Mouse (Mus musculus): ENCODE results near the gene Ace3. TPM values are rescaled to one million over a fixed set of nuclear protein-coding genes. Genes with fewer than 3 reads are reported as not detected.
"Not testable (repeated sequence)": the region's sequence is repeated elsewhere in the genome, so short reads cannot be mapped to it uniquely, and the experiment has no call there.

The Ace3 gene
- polyA plus RNA-seq, 1 experiment from 2014 or later: not detected

GRCm38 (mm10) chr11:106025774-106026173 is 31.3 kb downstream of the Ace3 start:
- Histone ChIP-seq H3K4me3 (ENCODE audit: low read depth, low read length) (no peak overlapping the region), H3K4me2 (no peak overlapping the region), H3K9me3 (ENCODE audit: low read depth, low read length) (no peaks in the 10 kb centered on the region), H3K36me3 (ENCODE audit: insufficient read depth) (no peaks in the 10 kb centered on the region), H3K4me1 (ENCODE audit: insufficient read depth) (no peaks in the 10 kb centered on the region), H3K27ac (ENCODE audit: low read depth) (no peak overlapping the region), H3K27me3 (ENCODE audit: insufficient read depth, low read length) (peaks cover 10% of the 10 kb centered on the region; the same call in 1 of the 2 replicates), H3K9ac (no peak overlapping the region)
- 74% methylated on average over 3 of the region's 3 CpGs for WGBS
- TF ChIP-seq CTCF (IDR thresholded peaks at IDR 0.05; ENCODE audit: low read depth): no peak
- ATAC-seq (ENCODE audit: insufficient read depth) (no peak), DNase-seq (no peak)

GRCm38 (mm10) chr11:106026465-106027151 is 32.1 kb downstream of the Ace3 start:
- Histone ChIP-seq H3K4me2 (no peak overlapping the region), H3K27ac (ENCODE audit: low read depth) (no peak overlapping the region), H3K9me3 (ENCODE audit: low read depth, low read length) (no peaks in the 10 kb centered on the region), H3K27me3 (ENCODE audit: insufficient read depth, low read length) (peaks cover 3% of the 10 kb centered on the region; the same call in 1 of the 2 replicates), H3K36me3 (ENCODE audit: insufficient read depth) (no peaks in the 10 kb centered on the region), H3K4me3 (ENCODE audit: low read depth, low read length) (no peak overlapping the region), H3K4me1 (ENCODE audit: insufficient read depth) (no peaks in the 10 kb centered on the region), H3K9ac (no peak overlapping the region)
- peak; percentile 61 for DNase-seq
- peak; percentile 80 for TF ChIP-seq CTCF (IDR thresholded peaks at IDR 0.05; ENCODE audit: low read depth)
- 34% methylated on average over 11 of the region's 11 CpGs for WGBS
- ATAC-seq (ENCODE audit: insufficient read depth): no peak

GRCm38 (mm10) chr11:106027607-106028006 is 33.1 kb downstream of the Ace3 start:
- no peak for DNase-seq
- H3K4me3 ChIP-seq (ENCODE audit: low read depth, low read length): no peak overlapping the region
- TF ChIP-seq CTCF (IDR thresholded peaks at IDR 0.05; ENCODE audit: low read depth): no peak
- WGBS: 86% methylated on average over 5 of the region's 5 CpGs
- no peak overlapping the region for H3K4me2 ChIP-seq
- H3K27ac ChIP-seq (ENCODE audit: low read depth): no peak overlapping the region
- no peaks in the 10 kb centered on the region for H3K36me3 ChIP-seq (ENCODE audit: insufficient read depth)
- peaks cover 1% of the 10 kb centered on the region; the same call in 1 of the 2 replicates for H3K27me3 ChIP-seq (ENCODE audit: insufficient read depth, low read length)
- no peak for ATAC-seq (ENCODE audit: insufficient read depth)
- no peaks in the 10 kb centered on the region for H3K4me1 ChIP-seq (ENCODE audit: insufficient read depth)
- no peaks in the 10 kb centered on the region for H3K9me3 ChIP-seq (ENCODE audit: low read depth, low read length)
- no peak overlapping the region for H3K9ac ChIP-seq

GRCm38 (mm10) chr11:106032074-106032473 is 37.6 kb downstream of the Ace3 start:
- 51% methylated on average over 5 of the region's 25 CpGs for WGBS
- H3K36me3 ChIP-seq (ENCODE audit: insufficient read depth); ATAC-seq (ENCODE audit: insufficient read depth); H3K4me1 ChIP-seq (ENCODE audit: insufficient read depth); DNase-seq; H3K27me3 ChIP-seq (ENCODE audit: insufficient read depth, low read length); H3K9me3 ChIP-seq (ENCODE audit: low read depth, low read length); H3K27ac ChIP-seq (ENCODE audit: low read depth); H3K9ac ChIP-seq: not testable (repeated sequence)
- Histone ChIP-seq H3K4me3 (ENCODE audit: low read depth, low read length) (peak overlapping the region; percentile 28), H3K4me2 (peak overlapping the region; percentile 32; the same call in 1 of the 2 replicates)

GRCm38 (mm10) chr11:106033491-106033919 is 39.0 kb downstream of the Ace3 start:
- 0 out of 2 replicates have a peak, but pooled peaks have one; percentile 12 for TF ChIP-seq CTCF (IDR thresholded peaks at IDR 0.05; ENCODE audit: low read depth)
- Histone ChIP-seq H3K9me3 (ENCODE audit: low read depth, low read length) (no peaks in the 10 kb centered on the region), H3K4me2 (peak overlapping the region; percentile 46; the same call in 1 of the 2 replicates), H3K4me3 (ENCODE audit: low read depth, low read length) (peak overlapping the region; percentile 11; the same call in 1 of the 2 replicates), H3K27me3 (ENCODE audit: insufficient read depth, low read length) (no peaks in the 10 kb centered on the region), H3K36me3 (ENCODE audit: insufficient read depth) (no peaks in the 10 kb centered on the region), H3K27ac (ENCODE audit: low read depth) (peak overlapping the region; percentile 60), H3K9ac (peak overlapping the region; percentile 29; the same call in 1 of the 2 replicates), H3K4me1 (ENCODE audit: insufficient read depth) (peaks cover 7% of the 10 kb centered on the region; the same call in 1 of the 2 replicates)
- DNase-seq (peak; percentile 45), ATAC-seq (ENCODE audit: insufficient read depth) (no peak; the same call in 1 of the 2 replicates)
- 33% methylated on average over 11 of the region's 11 CpGs for WGBS

- TF ChIP-seq CTCF (IDR thresholded peaks at IDR 0.05; ENCODE audit: low read depth): no peak
- 82% methylated on average over 9 of the region's 9 CpGs for WGBS
Observed at GRCm38 (mm10) chr11:106034986-106035385, 40.5 kb downstream of the Ace3 start.

More at GRCm38 (mm10) chr11:106034986-106035385, 40.5 kb downstream of the Ace3 start:
- Histone ChIP-seq H3K36me3 (ENCODE audit: insufficient read depth) (0 out of 2 replicates have a peak, but pooled peaks cover 4% of the 10 kb centered on the region), H3K9ac (no peak overlapping the region), H3K4me2 (no peak overlapping the region), H3K4me3 (ENCODE audit: low read depth, low read length) (no peak overlapping the region), H3K27me3 (ENCODE audit: insufficient read depth, low read length) (no peaks in the 10 kb centered on the region), H3K27ac (ENCODE audit: low read depth) (no peak overlapping the region), H3K4me1 (ENCODE audit: insufficient read depth) (peaks cover 7% of the 10 kb centered on the region; the same call in 1 of the 2 replicates), H3K9me3 (ENCODE audit: low read depth, low read length) (no peaks in the 10 kb centered on the region)
- ATAC-seq (ENCODE audit: insufficient read depth) (no peak), DNase-seq (no peak)

Data from lung, embryonic 14.5 days (tissue).